Mouse (Mus musculus) liver, embryonic 14.5 days (tissue): Measurements from ENCODE around the gene Gfod1.

ENCODE experiments used
- CTCF ChIP-seq: IDR thresholded peaks from 2 replicates; pipeline ENCODE4 v1.5.1; 2016; ENCODE audit warnings: antibody characterized with exemption, low read depth, control low read depth
- EP300 ChIP-seq: IDR thresholded peaks from 2 replicates; pipeline ENCODE4 v1.6.1; 2016; ENCODE audit warnings: antibody characterized with exemption, low read depth

DNA sequence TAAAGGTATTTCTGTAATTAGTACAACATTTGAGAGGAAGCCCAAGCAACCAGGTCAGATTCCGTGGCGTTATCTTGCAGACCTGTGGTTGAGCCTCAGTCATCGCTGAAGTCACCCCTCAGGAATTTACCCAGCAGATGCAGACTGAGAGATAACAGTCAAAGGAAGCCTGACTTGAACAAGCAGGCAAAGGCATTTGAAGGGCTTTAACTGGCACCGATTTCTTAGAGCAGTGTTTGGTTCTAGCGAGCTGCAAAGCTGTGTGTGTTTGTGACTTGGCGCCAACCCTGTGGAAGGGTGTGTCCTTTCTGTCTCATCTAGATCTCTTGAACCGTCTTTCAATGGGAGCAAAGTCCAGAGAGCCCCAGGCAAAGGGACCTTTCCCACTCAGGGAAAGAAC is 110.7 kb downstream of the Gfod1 start:
- TF ChIP-seq CTCF = no peak
- TF ChIP-seq EP300 = peak; percentile 80
